ENCODE assay signal across 8 mouse cellular contexts in the genomic region with DNA sequence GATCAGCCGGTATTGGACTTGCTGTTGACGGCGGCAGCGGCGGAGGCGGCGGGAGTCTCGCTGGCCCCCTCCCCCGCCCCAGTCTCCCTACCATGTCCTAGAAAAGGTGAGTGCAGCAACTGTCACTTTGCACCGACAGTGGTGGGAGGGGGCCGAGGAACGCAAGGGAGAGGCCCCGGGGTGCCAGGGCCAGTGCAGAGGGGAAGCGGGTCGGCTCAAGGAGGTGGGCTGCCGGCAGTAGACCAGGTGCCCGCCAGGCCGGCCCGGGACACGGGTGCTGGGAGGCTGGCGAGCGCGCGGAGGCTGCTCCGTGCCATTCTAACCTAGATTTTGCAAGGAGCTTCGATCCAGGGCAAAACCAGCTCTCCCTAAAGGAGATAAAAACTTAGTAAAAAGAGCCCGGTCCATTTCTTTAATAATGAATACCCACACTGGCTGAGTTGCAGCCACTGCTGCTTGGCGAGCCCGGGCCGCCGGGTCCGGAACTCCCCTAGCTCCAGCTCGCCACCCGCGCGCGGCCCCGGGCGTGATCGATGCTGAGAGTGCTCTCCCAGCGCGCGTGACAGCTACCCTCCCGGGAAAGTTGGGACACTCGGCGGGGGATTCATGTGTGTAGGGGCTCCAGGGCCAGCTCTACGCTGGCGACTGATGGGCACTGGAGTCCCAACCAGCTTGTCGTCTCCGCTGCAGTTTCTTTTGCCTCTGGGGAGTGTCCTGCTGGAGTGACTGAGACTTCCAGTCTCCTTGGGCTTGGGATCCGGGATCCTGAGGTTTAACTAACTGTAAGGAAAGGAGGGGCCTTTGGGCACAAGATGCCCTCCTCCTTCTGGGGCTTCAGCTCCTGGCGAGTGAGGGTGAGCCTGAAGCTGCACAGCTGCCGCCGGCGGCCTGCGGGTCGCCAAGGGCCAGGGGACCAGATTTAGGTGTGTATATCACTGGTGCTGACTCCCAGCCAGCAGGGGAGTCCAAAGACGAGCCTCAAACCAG. TPM values are rescaled to one million over a fixed set of nuclear protein-coding genes. Genes with fewer than 3 reads are reported as not detected.
A peak's percentile ranks its signal among the peaks of the same experiment; 100 is the strongest.
DNase-seq lines count a peak whose midpoint lies in the region; ATAC-seq and TF ChIP-seq lines count a peak whose summit lies in the region.

No protein-coding gene starts in this region.

- DNase-seq in left cerebral cortex, adult 18-20 months (ENCODE audit: low spot score in 2 of 2): peak; percentile 33 to 67
- no peak for DNase-seq in left cerebral cortex, adult 11 months (ENCODE audit: low spot score)
- DNase-seq in cerebellum, postnatal 36 days: peak; percentile 49
- DNase-seq in gastrocnemius, postnatal 25 days: peak; percentile 31
- DNase-seq in intestine, embryonic 14.5 days (ENCODE audit: low spot score): peak; percentile 77
- DNase-seq in left cerebral cortex, postnatal 10 days (ENCODE audit: extremely low spot score in 1 of 2, low spot score in 2 of 2): peak; percentile 14 to 65
- DNase-seq in stomach, postnatal 0 days (ENCODE audit: low spot score): peak; percentile 64

- H3K4me3 ChIP-seq in intestine, embryonic 14.5 days (ENCODE audit: low read depth, low read length): peak overlapping the region; percentile 34
- peak overlapping the region; percentile 61 for H3K4me3 ChIP-seq in midbrain, embryonic 12.5 days
- peak overlapping the region; percentile 76 for H3K4me3 ChIP-seq in stomach, postnatal 0 days (ENCODE audit: low read depth, low read length)

- 0 out of 2 replicates have a peak overlapping the region, but pooled peaks have one; percentile 1 for H3K9ac ChIP-seq in intestine, embryonic 14.5 days (ENCODE audit: low read length)
- peak overlapping the region; percentile 59 for H3K9ac ChIP-seq in midbrain, embryonic 12.5 days (replicated peaks)
- H3K9ac ChIP-seq in stomach, postnatal 0 days (ENCODE audit: low read length): peak overlapping the region; percentile 54

- H3K27me3 ChIP-seq in intestine, embryonic 14.5 days (replicated peaks; ENCODE audit: control insufficient read depth, insufficient read depth, low read length): peaks cover 73% of the 10 kb centered on the region
- peaks cover 54% of the 10 kb centered on the region for H3K27me3 ChIP-seq in midbrain, embryonic 12.5 days
- H3K27me3 ChIP-seq in stomach, postnatal 0 days (ENCODE audit: control insufficient read depth, insufficient read depth, low read length): no peaks in the 10 kb centered on the region; the same call in 1 of the 2 replicates

- H3K27ac ChIP-seq in intestine, embryonic 14.5 days (ENCODE audit: low read depth): no peak overlapping the region
- H3K27ac ChIP-seq in midbrain, embryonic 12.5 days (replicated peaks): no peak overlapping the region
- no peak overlapping the region for H3K27ac ChIP-seq in stomach, postnatal 0 days (replicated peaks)

- no peaks in the 10 kb centered on the region for H3K36me3 ChIP-seq in intestine, embryonic 14.5 days (ENCODE audit: control insufficient read depth, insufficient read depth, low read length)
- no peaks in the 10 kb centered on the region for H3K36me3 ChIP-seq in midbrain, embryonic 12.5 days
- H3K36me3 ChIP-seq in stomach, postnatal 0 days (ENCODE audit: control insufficient read depth, insufficient read depth, low read length): no peaks in the 10 kb centered on the region

- WGBS in intestine, embryonic 14.5 days: under 1% methylated on average over 58 of the region's 58 CpGs
- WGBS in midbrain, embryonic 12.5 days: under 1% methylated on average over 58 of the region's 58 CpGs
- under 1% methylated on average over 58 of the region's 58 CpGs for WGBS in stomach, postnatal 0 days

- H3K4me2 ChIP-seq in intestine, embryonic 14.5 days (ENCODE audit: low read length): peak overlapping the region; percentile 60
- H3K4me2 ChIP-seq in midbrain, embryonic 12.5 days (replicated peaks): peak overlapping the region; percentile 100
- peak overlapping the region; percentile 99 for H3K4me2 ChIP-seq in stomach, postnatal 0 days (replicated peaks; ENCODE audit: low read depth)

- no peak for TF ChIP-seq EP300 in stomach, postnatal 0 days (optimal IDR thresholded peaks at IDR 0.05)

- intact Hi-C loops in left cerebral cortex, postnatal 10 days (cut with DNase I): loop anchor here (5.0 to 10.0 kb wide), 2 partner anchors 414 to 833 kb away; no protein-coding TSS in a partner anchor

- TF ChIP-seq CTCF in stomach, postnatal 0 days (IDR thresholded peaks at IDR 0.05; ENCODE audit: low read depth): no peak

- H3K4me1 ChIP-seq in intestine, embryonic 14.5 days (replicated peaks; ENCODE audit: control insufficient read depth, insufficient read depth, low read length): peaks cover 9% of the 10 kb centered on the region
- H3K4me1 ChIP-seq in midbrain, embryonic 12.5 days: peaks cover 23% of the 10 kb centered on the region
- H3K4me1 ChIP-seq in stomach, postnatal 0 days (replicated peaks; ENCODE audit: control insufficient read depth, insufficient read depth): no peaks in the 10 kb centered on the region

- ATAC-seq in intestine, embryonic 14.5 days (replicated peaks; ENCODE audit: low FRiP score, low TSS enrichment, low read depth): no peak
- ATAC-seq in midbrain, embryonic 12.5 days (ENCODE audit: low FRiP score, low read depth): no peak
- ATAC-seq in stomach, postnatal 0 days (ENCODE audit: low FRiP score, low TSS enrichment): no peak

- no peaks in the 10 kb centered on the region for H3K9me3 ChIP-seq in intestine, embryonic 14.5 days (ENCODE audit: control insufficient read depth, low read length)
- no peaks in the 10 kb centered on the region for H3K9me3 ChIP-seq in midbrain, embryonic 12.5 days
- no peaks in the 10 kb centered on the region for H3K9me3 ChIP-seq in stomach, postnatal 0 days (ENCODE audit: control insufficient read depth, low read length)

RNA-seq across cellular contexts. Expression of gene Nr3c2, which starts 1.2 kb away (rescaled TPM):
- total RNA-seq in left cerebral cortex, adult 18-20 months (2021): 10 to 100 TPM; 39.8 to 40.6 TPM
- 1 to 10 TPM; 6.8 TPM for total RNA-seq in gastrocnemius, postnatal 25 days (2021)
- polyA plus RNA-seq in intestine, embryonic 14.5 days (2014; fragmentation: Nextera tagmentation; extraction: Ambion mirVana): 1.6 and 2.9 TPM in 2 replicates
- total RNA-seq in left cerebral cortex, postnatal 10 days (2021): 10 to 100 TPM; 22.3 to 23.8 TPM
- 0.98 and 1.4 TPM in 2 replicates for polyA plus RNA-seq in midbrain, embryonic 12.5 days (2016; fragmentation: Nextera tagmentation; extraction: Ambion mirVana)
- 2.5 and 2.8 TPM in 2 replicates for polyA plus RNA-seq in stomach, postnatal 0 days (2015; fragmentation: Nextera tagmentation; extraction: Ambion mirVana)

Comparison
In these comparisons a context has a peak if more than half of its experiments do, and no peak if none do; other contexts are left out.
1. H3K9ac ChIP-seq: peak in every context shown above with its lines; median percentile 59 in midbrain, embryonic 12.5 days; 54 in stomach, postnatal 0 days; 1 in intestine, embryonic 14.5 days.